Mouse (Mus musculus): Measurements from ENCODE around the gene Cdk17. TPM values are rescaled to one million over a fixed set of nuclear protein-coding genes. Genes with fewer than 3 reads are reported as not detected.

The Cdk17 gene
- polyA plus RNA-seq, 1 experiment from 2014 or later: 49.9 TPM

GRCm38 (mm10) chr10:93162972-93163660 is 2.4 kb downstream of the Cdk17 start:
- Histone ChIP-seq H3K9ac (replicated peaks; ENCODE audit: low read depth, low read length) (no peak overlapping the region), H3K36me3 (ENCODE audit: control insufficient read depth, insufficient read depth) (no peaks in the 10 kb centered on the region), H3K4me2 (ENCODE audit: low read length) (peak overlapping the region; percentile 78), H3K27ac (ENCODE audit: low read length) (no peak overlapping the region), H3K4me1 (replicated peaks; ENCODE audit: control insufficient read depth, insufficient read depth, low read length) (peaks cover 37% of the 10 kb centered on the region), H3K4me3 (replicated peaks; ENCODE audit: low read length) (peak overlapping the region; percentile 38), H3K9me3 (ENCODE audit: control insufficient read depth, low read length) (no peaks in the 10 kb centered on the region), H3K27me3 (replicated peaks; ENCODE audit: control insufficient read depth, insufficient read depth, low read length) (no peaks in the 10 kb centered on the region)
- ATAC-seq: no peak
- 48% methylated on average over 7 of the region's 7 CpGs for WGBS

- WGBS: 45% methylated on average over 6 of the region's 6 CpGs
- H3K27me3 ChIP-seq (replicated peaks; ENCODE audit: control insufficient read depth, insufficient read depth, low read length): no peaks in the 10 kb centered on the region
- peak overlapping the region; percentile 13 for H3K4me2 ChIP-seq (ENCODE audit: low read length)
- H3K36me3 ChIP-seq (ENCODE audit: control insufficient read depth, insufficient read depth): no peaks in the 10 kb centered on the region
- H3K4me3 ChIP-seq (replicated peaks; ENCODE audit: low read length): 0 out of 2 replicates have a peak overlapping the region, but pooled peaks have one; percentile 2
- H3K4me1 ChIP-seq (replicated peaks; ENCODE audit: control insufficient read depth, insufficient read depth, low read length): peaks cover 40% of the 10 kb centered on the region
- no peak overlapping the region for H3K9ac ChIP-seq (replicated peaks; ENCODE audit: low read depth, low read length)
- H3K27ac ChIP-seq (ENCODE audit: low read length): no peak overlapping the region
- ATAC-seq: no peak
- no peaks in the 10 kb centered on the region for H3K9me3 ChIP-seq (ENCODE audit: control insufficient read depth, low read length)
Measured at GRCm38 (mm10) chr10:93163711-93164488, 3.2 kb downstream of the Cdk17 start.

DNA sequence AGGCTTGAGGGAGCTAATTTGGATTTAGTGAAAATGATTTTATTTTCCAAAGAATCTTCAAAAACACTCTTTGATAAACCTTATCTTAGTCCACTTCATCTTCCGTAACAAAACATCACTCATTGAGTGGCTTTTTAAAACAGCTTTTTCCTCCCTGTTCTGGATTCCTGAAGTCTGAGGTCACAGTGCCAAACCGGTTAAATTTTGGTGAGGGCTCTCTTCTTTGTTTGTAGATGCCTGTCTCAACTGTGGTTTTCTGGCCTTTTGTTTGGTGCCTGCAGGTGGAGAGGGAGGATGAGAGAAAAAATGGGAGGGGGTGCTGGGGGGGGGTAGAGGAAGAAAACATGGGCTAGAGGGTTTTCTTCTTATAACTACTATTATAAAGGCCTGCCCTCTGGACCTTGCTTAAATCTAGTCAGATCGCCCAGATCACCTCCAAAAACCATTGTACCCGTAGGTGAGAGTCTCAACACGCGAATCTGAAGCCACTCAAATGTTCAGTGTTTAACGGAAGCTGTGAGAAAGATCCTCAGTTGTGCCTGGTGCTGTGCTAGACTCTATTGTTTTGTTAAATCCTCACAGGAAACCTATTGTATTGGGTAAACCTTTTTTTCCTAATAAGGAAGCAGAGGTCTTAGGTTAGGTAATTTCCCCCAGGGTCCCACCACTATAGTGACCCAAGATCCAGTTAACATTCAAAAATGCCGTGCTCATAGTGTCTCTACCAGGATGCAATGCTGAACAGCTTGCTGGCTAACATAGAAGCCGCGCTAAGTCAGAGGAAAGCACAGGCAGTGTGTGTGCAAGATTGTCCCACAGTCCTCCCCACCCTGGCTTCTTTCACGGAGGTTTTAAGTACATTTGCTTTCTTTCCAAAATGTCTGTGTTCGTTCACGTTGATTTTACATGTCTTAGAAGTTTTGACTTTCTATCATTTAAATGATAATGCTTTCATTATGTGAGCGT is 5.0 kb downstream of the Cdk17 start:
- Histone ChIP-seq H3K27me3 (replicated peaks; ENCODE audit: control insufficient read depth, insufficient read depth, low read length) (no peaks in the 10 kb centered on the region), H3K9me3 (ENCODE audit: control insufficient read depth, low read length) (no peaks in the 10 kb centered on the region), H3K4me3 (replicated peaks; ENCODE audit: low read length) (peak overlapping the region; percentile 13), H3K4me1 (replicated peaks; ENCODE audit: control insufficient read depth, insufficient read depth, low read length) (peaks cover 37% of the 10 kb centered on the region), H3K9ac (replicated peaks; ENCODE audit: low read depth, low read length) (peak overlapping the region; percentile 31; the same call in 1 of the 2 replicates), H3K27ac (ENCODE audit: low read length) (peak overlapping the region; percentile 39; the same call in 1 of the 2 replicates), H3K4me2 (ENCODE audit: low read length) (peak overlapping the region; percentile 30), H3K36me3 (ENCODE audit: control insufficient read depth, insufficient read depth) (no peaks in the 10 kb centered on the region)
- 10% methylated on average over 14 of the region's 14 CpGs for WGBS
- no peak for ATAC-seq

- H3K27me3 ChIP-seq (replicated peaks; ENCODE audit: control insufficient read depth, insufficient read depth, low read length): no peaks in the 10 kb centered on the region
- H3K4me3 ChIP-seq (replicated peaks; ENCODE audit: low read length): peak overlapping the region; percentile 4; the same call in 1 of the 2 replicates
- H3K9me3 ChIP-seq (ENCODE audit: control insufficient read depth, low read length): no peaks in the 10 kb centered on the region
- H3K4me1 ChIP-seq (replicated peaks; ENCODE audit: control insufficient read depth, insufficient read depth, low read length): peaks cover 42% of the 10 kb centered on the region
- WGBS: 12% methylated on average over 5 of the region's 5 CpGs
- no peaks in the 10 kb centered on the region for H3K36me3 ChIP-seq (ENCODE audit: control insufficient read depth, insufficient read depth)
- peak overlapping the region; percentile 30 for H3K4me2 ChIP-seq (ENCODE audit: low read length)
- ATAC-seq: no peak
- H3K9ac ChIP-seq (replicated peaks; ENCODE audit: low read depth, low read length): peak overlapping the region; percentile 11; the same call in 1 of the 2 replicates
- no peak overlapping the region for H3K27ac ChIP-seq (ENCODE audit: low read length)
Measured at GRCm38 (mm10) chr10:93166382-93166769, 5.7 kb downstream of the Cdk17 start.

- 69% methylated on average over 6 of the region's 6 CpGs for WGBS
- Histone ChIP-seq H3K9me3 (ENCODE audit: control insufficient read depth, low read length) (no peaks in the 10 kb centered on the region), H3K27me3 (replicated peaks; ENCODE audit: control insufficient read depth, insufficient read depth, low read length) (no peaks in the 10 kb centered on the region), H3K4me3 (replicated peaks; ENCODE audit: low read length) (no peak overlapping the region), H3K9ac (replicated peaks; ENCODE audit: low read depth, low read length) (no peak overlapping the region), H3K4me2 (ENCODE audit: low read length) (no peak overlapping the region), H3K4me1 (replicated peaks; ENCODE audit: control insufficient read depth, insufficient read depth, low read length) (peaks cover 42% of the 10 kb centered on the region), H3K27ac (ENCODE audit: low read length) (no peak overlapping the region), H3K36me3 (ENCODE audit: control insufficient read depth, insufficient read depth) (no peaks in the 10 kb centered on the region)
- ATAC-seq: no peak
Measured at GRCm38 (mm10) chr10:93167311-93167710, 6.6 kb downstream of the Cdk17 start.

DNA sequence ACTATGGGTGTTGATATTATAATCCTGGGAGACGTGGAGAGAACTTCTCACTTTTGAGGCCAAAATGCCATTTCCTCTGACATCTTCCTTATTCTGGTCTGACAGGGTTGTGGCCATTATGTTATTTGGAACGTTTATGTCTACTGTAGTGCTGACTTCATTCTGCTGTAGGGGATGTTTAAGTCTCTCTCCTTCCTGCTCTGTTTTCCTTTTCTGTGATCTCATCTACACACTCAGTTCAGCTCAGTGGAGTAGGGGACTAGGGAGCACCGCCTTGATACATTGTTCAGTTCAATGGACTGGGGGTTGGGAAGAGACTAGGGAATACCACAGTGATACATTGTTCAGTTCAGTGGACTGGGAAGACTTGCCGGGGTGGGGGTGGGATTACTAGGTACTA is 7.4 kb downstream of the Cdk17 start:
- Histone ChIP-seq H3K4me3 (replicated peaks; ENCODE audit: low read length) (no peak overlapping the region), H3K4me2 (ENCODE audit: low read length) (no peak overlapping the region), H3K27me3 (replicated peaks; ENCODE audit: control insufficient read depth, insufficient read depth, low read length) (no peaks in the 10 kb centered on the region), H3K36me3 (ENCODE audit: control insufficient read depth, insufficient read depth) (no peaks in the 10 kb centered on the region; the same call in 1 of the 2 replicates), H3K27ac (ENCODE audit: low read length) (no peak overlapping the region), H3K9me3 (ENCODE audit: control insufficient read depth, low read length) (no peaks in the 10 kb centered on the region), H3K4me1 (replicated peaks; ENCODE audit: control insufficient read depth, insufficient read depth, low read length) (peaks cover 37% of the 10 kb centered on the region), H3K9ac (replicated peaks; ENCODE audit: low read depth, low read length) (no peak overlapping the region)
- ATAC-seq: 0 out of 2 replicates have a peak, but pooled peaks have one; percentile 34
- 23% methylated on average over 4 of the region's 4 CpGs for WGBS

DNA sequence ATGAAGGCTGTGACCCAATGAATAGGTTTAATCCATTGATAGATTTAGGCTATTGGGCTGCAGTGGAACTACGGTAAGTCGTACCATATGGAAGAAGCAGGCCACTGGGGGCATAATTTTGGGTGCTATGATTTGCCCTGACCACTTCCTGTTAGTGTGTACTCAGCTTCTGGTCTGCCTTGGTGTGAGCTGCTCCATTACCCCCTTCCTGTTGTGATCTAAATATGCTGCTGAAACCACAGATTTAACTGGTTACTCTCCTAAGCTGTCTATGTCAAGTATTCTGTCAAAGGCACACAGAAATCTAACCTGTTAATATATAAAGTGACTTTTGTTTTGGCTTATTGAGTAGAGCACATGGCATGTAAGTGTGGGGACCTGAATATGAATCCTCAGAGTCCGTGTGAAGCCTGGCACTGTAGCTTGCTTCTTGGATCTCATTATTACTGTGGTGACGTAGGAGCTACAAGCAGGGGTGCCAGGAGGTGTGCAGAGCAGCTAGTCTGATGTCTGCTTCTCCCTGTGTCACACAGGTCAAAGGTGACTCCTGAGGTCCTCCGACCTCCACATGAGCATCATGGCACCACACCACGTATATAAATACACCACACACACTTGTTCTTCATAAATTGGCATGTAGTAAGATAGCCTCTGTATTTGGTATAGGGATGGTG is 10.6 kb downstream of the Cdk17 start:
- Histone ChIP-seq H3K27ac (ENCODE audit: low read length) (no peak overlapping the region), H3K27me3 (replicated peaks; ENCODE audit: control insufficient read depth, insufficient read depth, low read length) (no peaks in the 10 kb centered on the region), H3K4me3 (replicated peaks; ENCODE audit: low read length) (no peak overlapping the region), H3K9me3 (ENCODE audit: control insufficient read depth, low read length) (no peaks in the 10 kb centered on the region), H3K9ac (replicated peaks; ENCODE audit: low read depth, low read length) (no peak overlapping the region), H3K4me2 (ENCODE audit: low read length) (no peak overlapping the region), H3K36me3 (ENCODE audit: control insufficient read depth, insufficient read depth) (peaks cover 4% of the 10 kb centered on the region), H3K4me1 (replicated peaks; ENCODE audit: control insufficient read depth, insufficient read depth, low read length) (peaks cover 18% of the 10 kb centered on the region)
- no peak for ATAC-seq
- 73% methylated on average over 6 of the region's 6 CpGs for WGBS

DNA sequence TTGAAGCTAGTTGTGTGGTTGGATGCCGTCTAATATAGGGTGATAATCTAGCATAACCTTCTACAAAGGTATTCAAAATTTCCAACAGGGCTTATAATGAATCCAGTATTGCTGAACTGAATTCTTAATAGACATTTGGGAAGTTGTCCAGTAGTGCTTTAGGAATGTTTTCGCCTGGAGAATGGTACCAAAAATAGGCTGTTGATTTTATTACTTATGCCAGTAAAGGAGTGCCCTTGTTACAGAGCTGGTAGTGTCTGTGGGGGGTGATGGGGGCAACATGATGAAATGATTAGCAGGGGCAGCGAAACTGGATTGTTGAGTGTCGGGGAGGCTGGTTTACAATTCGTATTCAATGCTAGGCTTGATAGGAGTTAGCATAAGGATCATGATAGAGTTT is 16.8 kb downstream of the Cdk17 start:
- no peak overlapping the region for H3K27ac ChIP-seq (ENCODE audit: low read length)
- WGBS: 39% methylated on average over 5 of the region's 5 CpGs
- peaks cover 4% of the 10 kb centered on the region for H3K36me3 ChIP-seq (ENCODE audit: control insufficient read depth, insufficient read depth)
- H3K4me2 ChIP-seq (ENCODE audit: low read length): no peak overlapping the region
- H3K27me3 ChIP-seq (replicated peaks; ENCODE audit: control insufficient read depth, insufficient read depth, low read length): no peaks in the 10 kb centered on the region
- no peak for ATAC-seq
- 0 out of 2 replicates have a peak, but pooled peaks cover 2% of the 10 kb centered on the region for H3K9me3 ChIP-seq (ENCODE audit: control insufficient read depth, low read length)
- H3K9ac ChIP-seq (replicated peaks; ENCODE audit: low read depth, low read length): no peak overlapping the region
- H3K4me3 ChIP-seq (replicated peaks; ENCODE audit: low read length): no peak overlapping the region
- H3K4me1 ChIP-seq (replicated peaks; ENCODE audit: control insufficient read depth, insufficient read depth, low read length): 0 out of 2 replicates have a peak, but pooled peaks cover 6% of the 10 kb centered on the region

Data from forebrain, embryonic 16.5 days (tissue).